31 mouse cellular contexts compared by ENCODE assay signal in genomic region chr19:41874356-41874755, GRCm38 (mm10). TPM values are rescaled to one million over a fixed set of nuclear protein-coding genes. Genes with fewer than 3 reads are reported as not detected.
DNase-seq lines count a peak whose midpoint lies in the region; ATAC-seq and TF ChIP-seq lines count a peak whose summit lies in the region.
"Had no signal": no experiment of that assay in that cellular context is flagged by ENCODE, and none has a peak within 500 bp of the region (broad histone marks: within the 10 kb centered on the region; RNA-seq: fewer than 3 reads in every experiment).

No protein-coding gene starts in this region.

- TF ChIP-seq CTCF in heart, adult 2 months (IDR thresholded peaks at IDR 0.05): no peak

- 0 out of 2 replicates have a peak, but pooled peaks have one; percentile 30 for ATAC-seq in heart, embryonic 13.5 days (ENCODE audit: extremely low read depth, insufficient number of reproducible peaks, low FRiP score, low TSS enrichment)
- ATAC-seq: forebrain, postnatal 0 days; inflammation-experienced regulatory T-cells, adult 6 months; lung, postnatal 0 days; midbrain, embryonic 13.5 days; Patski had no signal

- TF ChIP-seq EP300 in heart, adult 2 months (IDR thresholded peaks at IDR 0.05; ENCODE audit: insufficient read depth, low read depth, low read length): no peak

- 87% methylated on average over 14 of the region's 14 CpGs for WGBS in heart, embryonic 13.5 days
- WGBS in heart, adult 2 months: 89% methylated on average over 14 of the region's 14 CpGs

- no peak overlapping the region for H3K27ac ChIP-seq in heart, embryonic 13.5 days (replicated peaks)
- H3K27ac ChIP-seq in heart, adult 2 months: no peak overlapping the region
- H3K27ac ChIP-seq: embryonic facial prominence, embryonic 10.5 days; embryonic facial prominence, embryonic 15.5 days; forebrain, embryonic 12.5 days; heart, embryonic 10.5 days; hindbrain, embryonic 14.5 days; kidney, embryonic 15.5 days; limb, embryonic 10.5 days; limb, embryonic 15.5 days; liver, embryonic 13.5 days; midbrain, embryonic 13.5 days; neural tube, embryonic 15.5 days had no signal

- H3K9ac ChIP-seq in heart, embryonic 13.5 days: no peak overlapping the region
- no peak overlapping the region for H3K9ac ChIP-seq in heart, adult 2 months (ENCODE audit: low read depth, low read length)
- H3K9ac ChIP-seq: embryonic facial prominence, embryonic 15.5 days; forebrain, embryonic 12.5 days; forebrain, postnatal 0 days; hindbrain, embryonic 14.5 days; kidney, embryonic 15.5 days; limb, embryonic 15.5 days; liver, embryonic 13.5 days; midbrain, embryonic 13.5 days; neural tube, embryonic 15.5 days had no signal

- H3K4me1 ChIP-seq in heart, embryonic 13.5 days: no peaks in the 10 kb centered on the region
- no peaks in the 10 kb centered on the region for H3K4me1 ChIP-seq in heart, adult 2 months (ENCODE audit: control insufficient read depth, insufficient read depth, low read length)
- H3K4me1 ChIP-seq: embryonic facial prominence, embryonic 10.5 days; embryonic facial prominence, embryonic 15.5 days; forebrain, embryonic 12.5 days; heart, embryonic 10.5 days; kidney, embryonic 15.5 days; limb, embryonic 10.5 days; limb, embryonic 15.5 days; midbrain, embryonic 13.5 days; neural tube, embryonic 15.5 days had no signal

- H3K36me3 ChIP-seq in heart, embryonic 13.5 days: peaks cover 87% of the 10 kb centered on the region
- H3K36me3 ChIP-seq in heart, adult 2 months (ENCODE audit: control insufficient read depth, insufficient read depth, low read length): no peaks in the 10 kb centered on the region

- no peak overlapping the region for H3K4me2 ChIP-seq in heart, embryonic 13.5 days
- H3K4me2 ChIP-seq: embryonic facial prominence, embryonic 15.5 days; forebrain, embryonic 12.5 days; hindbrain, embryonic 14.5 days; kidney, embryonic 15.5 days; limb, embryonic 15.5 days; liver, embryonic 13.5 days; midbrain, embryonic 13.5 days; neural tube, embryonic 15.5 days had no signal

- DNase-seq in heart, adult 2 months: no peak
- DNase-seq in natural killer cell, adult 2 months (ENCODE audit: low spot score in 2 of 2): peak; percentile 41 to 46
- peak; percentile 72 for DNase-seq in thymus, postnatal 14 days
- DNase-seq in ovary, postnatal 36 days (ENCODE audit: low spot score): no peak
- no peak for DNase-seq in right cerebral cortex, adult 2 months (ENCODE audit: low spot score in 2 of 2)
- DNase-seq in layer of hippocampus, postnatal 10 days (ENCODE audit: low spot score in 2 of 2): no peak
- DNase-seq: adrenal gland, postnatal 36 days; cerebellum, adult 2 months; cerebellum, postnatal 25 days; forebrain, postnatal 0 days; gastrocnemius, postnatal 10 days; kidney, adult 11 months; liver, embryonic 13.5 days; lung, adult 18-20 months; lung, postnatal 4 days; right cerebral cortex, adult 18-20 months had no signal

- H3K4me3 ChIP-seq in heart, embryonic 13.5 days: no peak overlapping the region
- no peak overlapping the region for H3K4me3 ChIP-seq in heart, adult 2 months
- H3K4me3 ChIP-seq: embryonic facial prominence, embryonic 10.5 days; embryonic facial prominence, embryonic 15.5 days; forebrain, embryonic 12.5 days; heart, embryonic 10.5 days; kidney, embryonic 15.5 days; limb, embryonic 10.5 days; limb, embryonic 15.5 days; liver, embryonic 13.5 days; megakaryocyte, embryonic 14.5 days; midbrain, embryonic 13.5 days; neural tube, embryonic 15.5 days had no signal

- no peak for TF ChIP-seq POLR2A in heart, adult 2 months (IDR thresholded peaks at IDR 0.05; ENCODE audit: insufficient read depth, low read depth, low read length)

- H3K27me3 ChIP-seq in heart, embryonic 13.5 days (replicated peaks): no peaks in the 10 kb centered on the region
- H3K27me3 ChIP-seq in heart, adult 2 months (ENCODE audit: control insufficient read depth, insufficient read depth, low read length): no peaks in the 10 kb centered on the region
- H3K27me3 ChIP-seq: embryonic facial prominence, embryonic 15.5 days; forebrain, embryonic 12.5 days; kidney, embryonic 15.5 days; limb, embryonic 15.5 days; liver, embryonic 13.5 days; megakaryocyte, embryonic 14.5 days; midbrain, embryonic 13.5 days; neural tube, embryonic 15.5 days; Patski had no signal

- no peaks in the 10 kb centered on the region for H3K9me3 ChIP-seq in heart, embryonic 13.5 days
- H3K9me3 ChIP-seq: embryonic facial prominence, embryonic 10.5 days; embryonic facial prominence, embryonic 15.5 days; forebrain, embryonic 12.5 days; heart, embryonic 10.5 days; kidney, embryonic 15.5 days; limb, embryonic 10.5 days; limb, embryonic 15.5 days; liver, embryonic 13.5 days; megakaryocyte, embryonic 14.5 days; midbrain, embryonic 13.5 days; neural tube, embryonic 15.5 days had no signal

- intact Hi-C loops in heart, adult 2 months (cut with DNase I): no loop called here

- no peaks in the 10 kb centered on the region for H3K79me2 ChIP-seq in heart, adult 2 months (replicated peaks; ENCODE audit: control insufficient read depth, insufficient read depth, low read length)

RNA-seq across cellular contexts. Expression of gene Rrp12, which starts 21.6 kb away (rescaled TPM):
- polyA plus RNA-seq in heart, embryonic 13.5 days (2015; fragmentation: Nextera tagmentation; extraction: Ambion mirVana): 10.4 and 11.8 TPM in 2 replicates
- total RNA-seq in heart, adult 2 months (2021): 10 to 100 TPM; 13.7 to 17.4 TPM
- polyA plus RNA-seq in heart, adult 2 months (2012; rRNA removed): 6.6 and 6.9 TPM in 2 replicates
- total RNA-seq in layer of hippocampus, postnatal 10 days (2021): 10 to 100 TPM; 36.3 to 37.1 TPM

RNA-seq across cellular contexts. Expression of gene Frat2, which starts 26.4 kb away (rescaled TPM):
- polyA plus RNA-seq in heart, embryonic 13.5 days (2015; fragmentation: Nextera tagmentation; extraction: Ambion mirVana): 1.6 and 2.1 TPM in 2 replicates
- 1 to 10 TPM; 2.7 to 4.9 TPM for total RNA-seq in heart, adult 2 months (2021)
- 1.4 and 1.7 TPM in 2 replicates for polyA plus RNA-seq in heart, adult 2 months (2012; rRNA removed)
- total RNA-seq in layer of hippocampus, postnatal 10 days (2021): 10 to 100 TPM; 19.1 to 19.4 TPM

RNA-seq across cellular contexts. Expression of gene Pgam1, which starts 37.4 kb away (rescaled TPM):
- polyA plus RNA-seq in heart, embryonic 13.5 days (2015; fragmentation: Nextera tagmentation; extraction: Ambion mirVana): 780 and 862 TPM in 2 replicates
- total RNA-seq in heart, adult 2 months (2021): 100 to 1,000 TPM; 122 to 135 TPM
- 111 and 162 TPM in 2 replicates for polyA plus RNA-seq in heart, adult 2 months (2012; rRNA removed)
- 100 to 1,000 TPM; 451 to 486 TPM for total RNA-seq in layer of hippocampus, postnatal 10 days (2021)

RNA-seq across cellular contexts. Expression of gene Frat1, which starts 44.6 kb away (rescaled TPM):
- polyA plus RNA-seq in heart, embryonic 13.5 days (2015; fragmentation: Nextera tagmentation; extraction: Ambion mirVana): 2.1 and 2.2 TPM in 2 replicates
- 1 to 10 TPM; 2.5 to 3.9 TPM for total RNA-seq in heart, adult 2 months (2021)
- polyA plus RNA-seq in heart, adult 2 months (2012; rRNA removed): 1.3 TPM in 2 replicates
- 10 to 100 TPM; 21.1 to 23.0 TPM for total RNA-seq in layer of hippocampus, postnatal 10 days (2021)

RNA-seq across cellular contexts. Expression of gene Exosc1, which starts 58.9 kb away (rescaled TPM):
- 46.5 and 47.1 TPM in 2 replicates for polyA plus RNA-seq in heart, embryonic 13.5 days (2015; fragmentation: Nextera tagmentation; extraction: Ambion mirVana)
- total RNA-seq in heart, adult 2 months (2021): 10 to 100 TPM; 13.2 to 13.9 TPM
- polyA plus RNA-seq in heart, adult 2 months (2012; rRNA removed): 9.8 and 9.9 TPM in 2 replicates
- total RNA-seq in layer of hippocampus, postnatal 10 days (2021): 10 to 100 TPM; 28.8 to 32.2 TPM

Comparison
In these comparisons a context has a peak if more than half of its experiments do, and no peak if none do; other contexts are left out.
1. DNase-seq: peak in natural killer cell, adult 2 months (2 of 2) and thymus, postnatal 14 days (single experiment); none in heart, adult 2 months (0 of 2), ovary, postnatal 36 days (single experiment), right cerebral cortex, adult 2 months (0 of 2) and layer of hippocampus, postnatal 10 days (0 of 2).